8 mouse cellular contexts compared by ENCODE assay signal in genomic region chr14:32159150-32159670, GRCm38 (mm10). TPM values are rescaled to one million over a fixed set of nuclear protein-coding genes. Genes with fewer than 3 reads are reported as not detected.
DNase-seq lines count a peak whose midpoint lies in the region; ATAC-seq and TF ChIP-seq lines count a peak whose summit lies in the region.

No protein-coding gene starts in this region.

- peaks cover 31% of the 10 kb centered on the region for H3K4me1 ChIP-seq in heart, embryonic 10.5 days
- H3K4me1 ChIP-seq in G1E (ENCODE audit: insufficient read depth, low read depth, low read length) = peaks cover 47% of the 10 kb centered on the region
- peaks cover 21% of the 10 kb centered on the region for H3K4me1 ChIP-seq in forebrain, embryonic 10.5 days
- H3K4me1 ChIP-seq in midbrain, embryonic 15.5 days = peaks cover 29% of the 10 kb centered on the region

- no peaks in the 10 kb centered on the region for H3K9me3 ChIP-seq in heart, embryonic 10.5 days
- peaks cover 5% of the 10 kb centered on the region; the same call in 1 of the 2 replicates for H3K9me3 ChIP-seq in G1E (replicated peaks)
- no peaks in the 10 kb centered on the region for H3K9me3 ChIP-seq in forebrain, embryonic 10.5 days
- no peaks in the 10 kb centered on the region for H3K9me3 ChIP-seq in midbrain, embryonic 15.5 days

- H3K36me3 ChIP-seq in heart, embryonic 10.5 days = no peaks in the 10 kb centered on the region
- H3K36me3 ChIP-seq in G1E (replicated peaks) = peaks cover 31% of the 10 kb centered on the region
- no peaks in the 10 kb centered on the region for H3K36me3 ChIP-seq in forebrain, embryonic 10.5 days (replicated peaks)
- no peaks in the 10 kb centered on the region for H3K36me3 ChIP-seq in midbrain, embryonic 15.5 days (replicated peaks)

- H3K27me3 ChIP-seq in heart, embryonic 10.5 days (ENCODE audit: insufficient read depth, poor library complexity, severe bottlenecking) = no peaks in the 10 kb centered on the region
- peaks cover 2% of the 10 kb centered on the region; the same call in 1 of the 2 replicates for H3K27me3 ChIP-seq in G1E (ENCODE audit: insufficient read depth, low read length)
- H3K27me3 ChIP-seq in forebrain, embryonic 10.5 days (ENCODE audit: poor library complexity, severe bottlenecking) = no peaks in the 10 kb centered on the region
- no peaks in the 10 kb centered on the region for H3K27me3 ChIP-seq in midbrain, embryonic 15.5 days (replicated peaks)

- intact Hi-C loops in heart, postnatal 25 days (cut with DNase I) = loop anchor here (5.0 kb wide), 1 partner anchor 72 kb away; the partner anchor contains the start of genes Dph3 and Oxnad1

- WGBS in heart, embryonic 10.5 days = 35% methylated on average over 4 of the region's 4 CpGs
- WGBS in forebrain, embryonic 10.5 days = 31% methylated on average over 4 of the region's 4 CpGs
- 35% methylated on average over 4 of the region's 4 CpGs for WGBS in midbrain, embryonic 15.5 days

- peak overlapping the region; percentile 93 for H3K27ac ChIP-seq in heart, embryonic 10.5 days
- H3K27ac ChIP-seq in forebrain, embryonic 10.5 days = peak overlapping the region; percentile 92
- H3K27ac ChIP-seq in midbrain, embryonic 15.5 days = peak overlapping the region; percentile 91

- peak; percentile 57 for ATAC-seq in G1E (ENCODE audit: extremely low read depth, insufficient number of reproducible peaks, low FRiP score, poor library complexity, severe bottlenecking)
- ATAC-seq in midbrain, embryonic 15.5 days (replicated peaks) = peak; percentile 72

- peak overlapping the region; percentile 84 for H3K4me3 ChIP-seq in heart, embryonic 10.5 days
- peak overlapping the region; percentile 97 for H3K4me3 ChIP-seq in G1E (ENCODE audit: low read depth, low read length)
- peak overlapping the region; percentile 91 for H3K4me3 ChIP-seq in forebrain, embryonic 10.5 days
- H3K4me3 ChIP-seq in midbrain, embryonic 15.5 days = peak overlapping the region; percentile 99

- no peak for TF ChIP-seq CTCF in G1E (IDR thresholded peaks at IDR 0.05; ENCODE audit: low read depth, low read length)

- no peak for DNase-seq in heart, embryonic 10.5 days (ENCODE audit: low spot score)
- no peak for DNase-seq in heart, postnatal 25 days (ENCODE audit: low spot score)
- no peak for DNase-seq in G1E (ENCODE audit: low spot score)
- no peak for DNase-seq in forebrain, embryonic 10.5 days (ENCODE audit: extremely low spot score, low spot score)
- DNase-seq in kidney, postnatal 25 days = peak; percentile 17 to 57
- no peak for DNase-seq in retina, postnatal 1 day
- DNase-seq in spleen, postnatal 14 days (ENCODE audit: low spot score in 2 of 2) = no peak

- H3K9ac ChIP-seq in midbrain, embryonic 15.5 days = peak overlapping the region; percentile 99

- H3K4me2 ChIP-seq in midbrain, embryonic 15.5 days = peak overlapping the region; percentile 81

RNA-seq across cellular contexts. Expression of gene Ncoa4, which starts 0.5 kb away (rescaled TPM):
- 102 and 112 TPM in 2 replicates for polyA plus RNA-seq in heart, embryonic 10.5 days (2016; fragmentation: Nextera tagmentation; extraction: Ambion mirVana)
- total RNA-seq in heart, postnatal 25 days (2021) = 100 to 1,000 TPM; 126 TPM
- total RNA-seq in G1E (2014; fragmentation: Nextera tagmentation) (197 and 228 TPM in 2 replicates), G1E (2017) (256 and 288 TPM in 2 replicates)
- 6.6 and 6.8 TPM in 2 replicates for polyA plus RNA-seq in G1E (2012)
- polyA plus RNA-seq in forebrain, embryonic 10.5 days (2016; fragmentation: Nextera tagmentation; extraction: Ambion mirVana) = 69.6 and 82.1 TPM in 2 replicates
- polyA plus RNA-seq in midbrain, embryonic 15.5 days (2015; fragmentation: Nextera tagmentation; extraction: Ambion mirVana) = 104 and 106 TPM in 2 replicates

RNA-seq across cellular contexts. Expression of gene Msmb, which starts 17.4 kb away (rescaled TPM):
- not detected in 2 replicates for polyA plus RNA-seq in heart, embryonic 10.5 days (2016; fragmentation: Nextera tagmentation; extraction: Ambion mirVana)
- not detected for total RNA-seq in heart, postnatal 25 days (2021)
- total RNA-seq in G1E (2014; fragmentation: Nextera tagmentation) = 2.1 TPM in 1 of 2 replicates, not detected in the other
- total RNA-seq in G1E (2017) = 0.41 and 0.44 TPM in 2 replicates
- polyA plus RNA-seq in G1E (2012) = not detected in 2 replicates
- not detected in 2 replicates for polyA plus RNA-seq in forebrain, embryonic 10.5 days (2016; fragmentation: Nextera tagmentation; extraction: Ambion mirVana)
- polyA plus RNA-seq in midbrain, embryonic 15.5 days (2015; fragmentation: Nextera tagmentation; extraction: Ambion mirVana) = not detected in 2 replicates

RNA-seq across cellular contexts. Expression of gene Timm23, which starts 42.5 kb away (rescaled TPM):
- polyA plus RNA-seq in heart, embryonic 10.5 days (2016; fragmentation: Nextera tagmentation; extraction: Ambion mirVana) = 370 and 414 TPM in 2 replicates
- total RNA-seq in heart, postnatal 25 days (2021) = 100 to 1,000 TPM; 209 to 233 TPM
- total RNA-seq in G1E (2014; fragmentation: Nextera tagmentation) (349 and 453 TPM in 2 replicates), G1E (2017) (229 and 240 TPM in 2 replicates)
- 468 and 573 TPM in 2 replicates for polyA plus RNA-seq in G1E (2012)
- 356 and 363 TPM in 2 replicates for polyA plus RNA-seq in forebrain, embryonic 10.5 days (2016; fragmentation: Nextera tagmentation; extraction: Ambion mirVana)
- 204 and 211 TPM in 2 replicates for polyA plus RNA-seq in midbrain, embryonic 15.5 days (2015; fragmentation: Nextera tagmentation; extraction: Ambion mirVana)

RNA-seq across cellular contexts. Expression of gene Parg, which starts 42.5 kb away (rescaled TPM):
- polyA plus RNA-seq in heart, embryonic 10.5 days (2016; fragmentation: Nextera tagmentation; extraction: Ambion mirVana) = 32.7 and 35.3 TPM in 2 replicates
- total RNA-seq in heart, postnatal 25 days (2021) = 10 to 100 TPM; 21.7 to 22.1 TPM
- total RNA-seq in G1E (2014; fragmentation: Nextera tagmentation) (74.7 and 97.6 TPM in 2 replicates), G1E (2017) (105 and 123 TPM in 2 replicates)
- polyA plus RNA-seq in G1E (2012) = 33.1 and 33.9 TPM in 2 replicates
- polyA plus RNA-seq in forebrain, embryonic 10.5 days (2016; fragmentation: Nextera tagmentation; extraction: Ambion mirVana) = 45.2 and 51.9 TPM in 2 replicates
- polyA plus RNA-seq in midbrain, embryonic 15.5 days (2015; fragmentation: Nextera tagmentation; extraction: Ambion mirVana) = 35.8 and 36.5 TPM in 2 replicates

Comparison
In these comparisons a context has a peak if more than half of its experiments do, and no peak if none do; other contexts are left out.
1. DNase-seq: peak in kidney, postnatal 25 days (2 of 2); none in heart, embryonic 10.5 days (single experiment), heart, postnatal 25 days (single experiment), G1E (single experiment), forebrain, embryonic 10.5 days (single experiment), retina, postnatal 1 day (single experiment) and spleen, postnatal 14 days (0 of 2).
2. Peak in every context shown above with its lines, with median percentiles within 50 percentile points of each other: H3K27ac ChIP-seq and H3K4me3 ChIP-seq.